Mouse (Mus musculus) hematopoietic stem cell, adult 5-6 weeks (primary cell): ENCODE data around the gene Egfr. TPM values are rescaled to one million over a fixed set of nuclear protein-coding genes. Genes with fewer than 3 reads are reported as not detected.
A peak's percentile ranks its signal among the peaks of the same experiment; 100 is the strongest.

ENCODE experiments used
- ATAC-seq, 2 experiments: fragments of 125-278 bp in 1 of 2; replicated peaks in 1 of 2; 2 replicates each; pipeline ENCODE4 v1.8.0; 2016 to 2017; ENCODE audit warnings: inconsistent platforms in 2 of 2, mild to moderate bottlenecking in 2 of 2, moderate number of reproducible peaks in 2 of 2, low read depth in 1 of 2, moderate TSS enrichment in 1 of 2; ENCODE audit not compliant: low FRiP score in 2 of 2, poor library complexity in 2 of 2, severe bottlenecking in 2 of 2, insufficient read depth in 1 of 2, low TSS enrichment in 1 of 2
- total RNA-seq: library from RNA; stranded (forward); fragments of 172-1452, 232-1000 nt; gene quantifications from 2 replicates; pipeline ENCODE4 v1.2.3, GENCODE M21; 2017

Egfr gene
- total RNA-seq: not detected in 2 replicates

GRCm38 (mm10) chr11:16752007-16752348, at the start of gene Egfr:
Egfr (plus strand) TSS chr11:16752203.
- ATAC-seq: peak; percentile 34 to 56; a peak in 2 of 4 replicates

DNA sequence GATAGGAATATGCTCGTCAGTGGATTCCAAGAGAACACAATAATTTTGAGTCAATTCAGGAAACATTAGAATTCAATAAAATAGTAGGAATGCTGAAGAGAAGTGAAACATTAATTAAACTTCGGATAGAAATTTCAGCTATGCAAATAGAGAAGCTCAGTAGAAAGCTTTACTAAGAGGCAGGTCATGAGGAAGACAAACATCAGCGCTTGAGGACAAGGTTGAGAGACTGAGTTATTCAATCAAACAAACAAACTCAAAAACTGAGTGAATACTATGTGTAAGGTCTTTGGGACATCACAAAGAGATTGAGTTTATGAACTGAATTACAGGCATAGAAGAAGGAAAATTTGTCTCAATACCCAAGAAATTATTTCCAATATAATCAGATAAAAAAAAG, 48.8 kb upstream of the Egfr start:
- no peak for ATAC-seq

DNA sequence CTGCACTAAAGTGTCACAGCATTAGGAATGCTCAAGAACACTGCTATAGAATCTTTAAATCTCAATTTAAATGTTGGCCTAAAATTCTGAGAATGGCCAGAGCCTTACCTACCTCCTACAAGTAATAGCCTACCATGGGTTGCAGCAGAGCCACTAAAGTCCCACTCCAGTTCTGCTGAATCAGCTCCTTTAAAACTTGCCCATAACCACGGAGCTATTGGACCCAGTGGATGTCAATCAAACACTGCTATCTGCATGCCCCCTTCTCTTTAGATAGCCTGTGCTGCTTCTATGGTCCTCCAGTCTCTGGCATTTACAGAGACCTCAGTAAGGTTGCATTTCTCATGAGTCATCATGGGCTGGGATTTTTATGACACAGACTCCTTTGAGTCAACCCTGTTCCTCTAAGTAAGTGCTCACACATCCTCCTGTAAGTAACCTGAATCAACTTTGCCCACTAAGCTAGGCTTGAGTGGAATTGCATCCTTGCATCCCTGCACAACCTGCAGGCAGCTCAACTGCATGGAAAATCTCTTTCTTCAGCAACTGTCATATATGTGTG, 16.8 kb upstream of the Egfr start:
- ATAC-seq: no peak

DNA sequence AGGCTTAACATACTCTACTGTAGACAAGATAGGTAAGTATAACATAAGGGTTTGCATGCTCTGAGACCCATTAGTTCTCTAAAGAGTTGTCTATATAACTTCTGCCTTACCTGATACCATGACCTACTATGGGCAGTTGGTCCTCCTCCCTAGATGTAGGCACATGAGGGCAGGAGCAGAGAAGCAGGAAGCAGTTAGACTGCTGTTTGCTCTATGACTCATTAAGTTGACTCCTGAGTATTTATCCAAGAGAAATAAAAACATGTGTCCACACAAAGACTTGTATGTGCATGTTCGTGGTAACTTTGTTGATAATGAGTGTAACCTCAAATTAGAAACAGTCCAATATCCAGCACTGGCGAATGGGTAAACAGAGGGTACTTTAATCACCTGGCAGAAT, 14.7 kb upstream of the Egfr start:
- no peak for ATAC-seq

GRCm38 (mm10) chr11:16738691-16739090, 13.3 kb upstream of the Egfr start:
- no peak for ATAC-seq

DNA sequence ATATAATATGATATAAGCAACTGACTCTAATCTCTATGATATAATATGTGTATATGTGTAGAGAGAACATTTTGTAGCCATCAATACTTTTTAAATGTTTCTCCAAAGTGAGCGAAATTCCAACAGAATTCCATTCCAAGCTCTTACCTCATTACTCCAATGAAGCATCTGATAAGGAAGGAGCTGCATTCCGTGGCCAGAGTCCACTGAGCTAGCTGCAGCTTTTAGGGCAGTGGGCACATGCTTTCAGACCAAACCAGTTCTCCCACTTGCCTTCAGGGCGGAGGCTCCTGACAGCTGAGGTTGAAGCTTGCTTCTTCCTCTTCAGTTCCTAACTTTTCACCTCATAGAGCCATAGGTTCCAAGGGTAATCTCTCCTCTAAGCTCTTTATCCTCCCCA, 12.8 kb upstream of the Egfr start:
- ATAC-seq: no peak

GRCm38 (mm10) chr11:16740691-16741611, 11.1 kb upstream of the Egfr start:
- ATAC-seq: no peak

- no peak for ATAC-seq
Observed at GRCm38 (mm10) chr11:16742251-16742650, 9.8 kb upstream of the Egfr start.

GRCm38 (mm10) chr11:16742821-16743220, 9.2 kb upstream of the Egfr start:
- ATAC-seq: no peak

- ATAC-seq: no peak
Observed at GRCm38 (mm10) chr11:16751457-16751982, 483 bp upstream of the Egfr start.

- peak; percentile 63 to 70 for ATAC-seq
Observed at GRCm38 (mm10) chr11:16752349-16753153, 548 bp downstream of the Egfr start.

GRCm38 (mm10) chr11:16753154-16754040, 1.4 kb downstream of the Egfr start:
- no peak for ATAC-seq

DNA sequence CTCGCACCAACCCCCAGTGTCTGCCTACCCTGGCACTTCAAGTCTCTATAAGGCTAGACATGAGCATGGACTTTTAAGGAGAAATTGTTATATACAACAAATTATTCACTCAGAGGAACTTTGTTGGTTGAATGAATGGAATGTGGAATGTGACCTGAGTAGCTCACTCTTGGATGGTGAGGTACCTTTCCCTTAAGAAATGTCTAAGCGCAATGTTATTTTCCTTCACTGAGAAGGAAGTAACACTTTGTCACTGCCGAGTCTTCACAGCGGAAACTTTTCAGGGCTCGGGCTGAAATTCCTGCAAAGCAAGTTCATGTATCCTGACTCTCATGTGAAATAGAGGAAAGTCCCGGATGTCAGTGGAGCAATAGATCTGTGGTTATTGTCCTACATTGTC, 7.9 kb downstream of the Egfr start:
- no peak for ATAC-seq

- no peak for ATAC-seq
Observed at GRCm38 (mm10) chr11:16761184-16761583, 9.2 kb downstream of the Egfr start.

GRCm38 (mm10) chr11:16766038-16766815, 14.2 kb downstream of the Egfr start:
- ATAC-seq: no peak

GRCm38 (mm10) chr11:16767984-16768383, 16.0 kb downstream of the Egfr start:
- 0 out of 4 replicates have a peak, but pooled peaks of 1 of the 2 experiments have one; percentile 18 for ATAC-seq
